Mouse (Mus musculus) forebrain, embryonic 11.5 days (tissue): ENCODE data around the gene Cacna1c. TPM values are rescaled to one million over a fixed set of nuclear protein-coding genes. Genes with fewer than 3 reads are reported as not detected.
A peak's percentile ranks its signal among the peaks of the same experiment; 100 is the strongest.

Experiments used
- ATAC-seq: fragments of 200-750 bp; cut with Nextera tagmentation; replicated peaks from 2 replicates; pipeline ENCODE4 v1.8.0; 2017; ENCODE audit warnings: moderate TSS enrichment; ENCODE audit not compliant: low FRiP score
- DNase-seq: peaks from one replicate; pipeline ENCODE4 v3.0.0-alpha.2; 2017; ENCODE audit warnings: low spot score
- H3K27ac ChIP-seq: fragments of 300-500 bp; sonication (generic); 2 replicates; pipeline ENCODE4 v1.5.1; 2014; ENCODE audit warnings: low read depth, low read length
- H3K27me3 ChIP-seq: fragments of 300-500 bp; sonication (generic); 2 replicates; pipeline ENCODE4 v1.6.1; 2014; ENCODE audit warnings: mild to moderate bottlenecking, low read length, mixed read lengths; ENCODE audit not compliant: control insufficient read depth, insufficient read depth
- H3K36me3 ChIP-seq: fragments of 300-500 bp; sonication (generic); 2 replicates; pipeline ENCODE4 v1.6.1; 2014; ENCODE audit warnings: mild to moderate bottlenecking, low read length, moderate library complexity, mixed read lengths; ENCODE audit not compliant: control insufficient read depth, insufficient read depth
- H3K4me1 ChIP-seq: fragments of 300-500 bp; sonication (generic); replicated peaks from 2 replicates; pipeline ENCODE4 v1.6.1; 2014; ENCODE audit warnings: low read length, mixed read lengths; ENCODE audit not compliant: control insufficient read depth, insufficient read depth
- H3K4me2 ChIP-seq: fragments of 300-500 bp; sonication (generic); 2 replicates; pipeline ENCODE4 v1.6.1; 2014; ENCODE audit warnings: low read depth, mild to moderate bottlenecking, low read length, moderate library complexity, mixed read lengths; ENCODE audit not compliant: severe bottlenecking
- H3K4me3 ChIP-seq: fragments of 300-500 bp; sonication (generic); 2 replicates; pipeline ENCODE4 v1.5.1; 2014; ENCODE audit warnings: low read depth, low read length
- H3K9ac ChIP-seq: fragments of 300-500 bp; sonication (generic); 2 replicates; pipeline ENCODE4 v1.6.1; 2014; ENCODE audit warnings: low read length
- H3K9me3 ChIP-seq: fragments of 300-500 bp; sonication (generic); 2 replicates; pipeline ENCODE4 v1.6.1; 2016; ENCODE audit warnings: low read length, mixed read lengths; ENCODE audit not compliant: control insufficient read depth
- WGBS: fragments of 180-500 bp; shearing (Covaris S2); extraction: QIAGEN DNeasy Blood & Tissue Kit; methylation state at CpG from one replicate; pipeline ENCODE4 v1.1.7; 2014; 5-methylcytosine and 5-hydroxymethylcytosine counted together
- polyA plus RNA-seq: library from polyadenylated mRNA; unstranded; fragments of >200 nt; fragmentation: Nextera tagmentation; extraction: Ambion mirVana; gene quantifications from 2 replicates; pipeline ENCODE4 v1.2.1, GENCODE M21; 2014

The Cacna1c gene
- polyA plus RNA-seq, 1 experiment from 2014 or later = 4.8 TPM

GRCm38 (mm10) chr6:119145109-119145508 lies 51.1 kb downstream of the Cacna1c start:
- Histone ChIP-seq H3K4me1 (no peaks in the 10 kb centered on the region), H3K36me3 (no peaks in the 10 kb centered on the region), H3K27ac (no peak overlapping the region), H3K4me3 (no peak overlapping the region), H3K27me3 (no peaks in the 10 kb centered on the region), H3K9me3 (no peaks in the 10 kb centered on the region), H3K4me2 (no peak overlapping the region), H3K9ac (no peak overlapping the region)
- ATAC-seq (no peak), DNase-seq (no peak)
- WGBS = 71% methylated on average over 4 of the region's 4 CpGs

- no peak overlapping the region for H3K27ac ChIP-seq
- H3K9ac ChIP-seq = no peak overlapping the region
- no peaks in the 10 kb centered on the region for H3K4me1 ChIP-seq
- 87% methylated on average over 7 of the region's 7 CpGs for WGBS
- no peak overlapping the region for H3K4me3 ChIP-seq
- no peak overlapping the region for H3K4me2 ChIP-seq
- no peaks in the 10 kb centered on the region for H3K9me3 ChIP-seq
- DNase-seq (no peak), ATAC-seq (no peak)
- H3K27me3 ChIP-seq = no peaks in the 10 kb centered on the region
- no peaks in the 10 kb centered on the region for H3K36me3 ChIP-seq
Measured at GRCm38 (mm10) chr6:119139561-119139960, 56.7 kb downstream of the Cacna1c start.

GRCm38 (mm10) chr6:119137768-119138167 lies 58.5 kb downstream of the Cacna1c start:
- no peaks in the 10 kb centered on the region for H3K36me3 ChIP-seq
- H3K4me3 ChIP-seq = no peak overlapping the region
- H3K9me3 ChIP-seq = no peaks in the 10 kb centered on the region
- no peak overlapping the region for H3K4me2 ChIP-seq
- no peaks in the 10 kb centered on the region for H3K4me1 ChIP-seq
- DNase-seq = no peak
- WGBS = 92% methylated on average over 10 of the region's 10 CpGs
- no peak overlapping the region for H3K9ac ChIP-seq
- no peak overlapping the region for H3K27ac ChIP-seq
- ATAC-seq = no peak
- no peaks in the 10 kb centered on the region for H3K27me3 ChIP-seq

- no peak overlapping the region for H3K27ac ChIP-seq
- H3K4me3 ChIP-seq = no peak overlapping the region
- WGBS = 92% methylated on average over 4 of the region's 4 CpGs
Measured at GRCm38 (mm10) chr6:119132863-119133262, 63.4 kb downstream of the Cacna1c start.

GRCm38 (mm10) chr6:119132111-119132735 lies 64.0 kb downstream of the Cacna1c start:
- no peak overlapping the region for H3K4me2 ChIP-seq
- H3K27ac ChIP-seq = no peak overlapping the region
- no peaks in the 10 kb centered on the region for H3K4me1 ChIP-seq
- H3K36me3 ChIP-seq = no peaks in the 10 kb centered on the region
- H3K4me3 ChIP-seq = no peak overlapping the region
- 85% methylated on average over 8 of the region's 8 CpGs for WGBS
- no peaks in the 10 kb centered on the region for H3K27me3 ChIP-seq
- H3K9me3 ChIP-seq = no peaks in the 10 kb centered on the region
- H3K9ac ChIP-seq = no peak overlapping the region
- no peak for ATAC-seq
- no peak for DNase-seq

More at GRCm38 (mm10) chr6:119132863-119133262, 63.4 kb downstream of the Cacna1c start:
- DNase-seq = no peak
- H3K4me2 ChIP-seq = no peak overlapping the region
- no peak for ATAC-seq
- no peaks in the 10 kb centered on the region for H3K36me3 ChIP-seq
- no peak overlapping the region for H3K9ac ChIP-seq
- H3K4me1 ChIP-seq = no peaks in the 10 kb centered on the region
- no peaks in the 10 kb centered on the region for H3K9me3 ChIP-seq
- no peaks in the 10 kb centered on the region for H3K27me3 ChIP-seq

GRCm38 (mm10) chr6:119129664-119130063 lies 66.6 kb downstream of the Cacna1c start:
- Histone ChIP-seq H3K4me2 (no peak overlapping the region), H3K9ac (no peak overlapping the region), H3K4me1 (no peaks in the 10 kb centered on the region), H3K27ac (no peak overlapping the region), H3K9me3 (no peaks in the 10 kb centered on the region), H3K27me3 (no peaks in the 10 kb centered on the region), H3K4me3 (no peak overlapping the region), H3K36me3 (no peaks in the 10 kb centered on the region)
- 85% methylated on average over 5 of the region's 5 CpGs for WGBS
- DNase-seq = peak; percentile 51
- ATAC-seq = no peak

GRCm38 (mm10) chr6:119128521-119128920 lies 67.7 kb downstream of the Cacna1c start:
- WGBS = 92% methylated on average over 8 of the region's 8 CpGs
- no peak for DNase-seq
- H3K9me3 ChIP-seq = no peaks in the 10 kb centered on the region
- no peaks in the 10 kb centered on the region for H3K27me3 ChIP-seq
- no peaks in the 10 kb centered on the region for H3K4me1 ChIP-seq
- no peak overlapping the region for H3K4me3 ChIP-seq
- no peaks in the 10 kb centered on the region for H3K36me3 ChIP-seq
- no peak overlapping the region for H3K27ac ChIP-seq
- ATAC-seq = no peak
- H3K9ac ChIP-seq = no peak overlapping the region
- H3K4me2 ChIP-seq = no peak overlapping the region

GRCm38 (mm10) chr6:119128076-119128475 lies 68.1 kb downstream of the Cacna1c start:
- Histone ChIP-seq H3K36me3 (no peaks in the 10 kb centered on the region), H3K9me3 (no peaks in the 10 kb centered on the region), H3K27ac (no peak overlapping the region), H3K4me1 (no peaks in the 10 kb centered on the region), H3K27me3 (no peaks in the 10 kb centered on the region), H3K9ac (no peak overlapping the region), H3K4me3 (no peak overlapping the region), H3K4me2 (no peak overlapping the region)
- WGBS = 87% methylated on average over 1 of the region's 1 CpGs
- DNase-seq = no peak
- ATAC-seq = no peak

GRCm38 (mm10) chr6:119126991-119127390 lies 69.2 kb downstream of the Cacna1c start:
- Histone ChIP-seq H3K9ac (no peak overlapping the region), H3K4me1 (no peaks in the 10 kb centered on the region), H3K4me3 (no peak overlapping the region), H3K9me3 (no peaks in the 10 kb centered on the region), H3K4me2 (no peak overlapping the region), H3K36me3 (no peaks in the 10 kb centered on the region), H3K27me3 (no peaks in the 10 kb centered on the region), H3K27ac (no peak overlapping the region)
- DNase-seq (no peak), ATAC-seq (no peak)
- WGBS = 85% methylated on average over 3 of the region's 3 CpGs
